Mouse (Mus musculus) gastrocnemius, adult 8-10 months (tissue): ENCODE measurements at regions not wholly inside any gene's neighbourhood (a gene's known extent, or its start where the extent isn't known, plus 50 kb on each side); places are given as distances from the start of the nearest gene placed in this dataset.

ENCODE experiments used
- DNase-seq, 2 experiments: peaks; one replicate each; pipeline ENCODE4 v3.0.0; 2022; ENCODE audit warnings: low spot score in 2 of 2

DNA sequence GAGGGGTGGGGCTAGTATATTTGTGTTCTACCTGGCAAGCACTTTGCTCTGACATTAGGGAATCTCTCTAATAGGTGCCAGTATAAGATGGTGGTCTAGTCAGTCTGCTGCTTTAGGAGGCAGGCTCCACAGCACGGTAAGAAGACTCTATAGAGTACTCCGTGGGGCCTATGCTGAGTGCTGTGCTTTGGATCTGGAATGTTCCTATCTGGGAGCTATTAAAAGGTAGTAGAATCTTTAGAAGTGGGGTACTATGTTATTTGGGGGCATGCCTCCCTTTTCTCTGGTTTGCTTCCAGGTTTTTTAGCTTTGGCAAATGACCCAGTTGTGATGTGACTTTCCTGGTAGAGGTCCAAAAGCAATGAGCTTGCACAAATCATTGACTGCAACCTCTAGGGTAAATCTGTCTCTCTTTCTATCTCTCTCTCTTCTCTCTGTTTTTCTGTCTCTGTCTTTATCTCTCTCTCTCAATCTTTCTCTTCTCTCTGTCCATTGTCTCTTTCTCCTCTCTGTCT is 208.6 kb upstream of the Camk1g start:
- DNase-seq: no peak

DNA sequence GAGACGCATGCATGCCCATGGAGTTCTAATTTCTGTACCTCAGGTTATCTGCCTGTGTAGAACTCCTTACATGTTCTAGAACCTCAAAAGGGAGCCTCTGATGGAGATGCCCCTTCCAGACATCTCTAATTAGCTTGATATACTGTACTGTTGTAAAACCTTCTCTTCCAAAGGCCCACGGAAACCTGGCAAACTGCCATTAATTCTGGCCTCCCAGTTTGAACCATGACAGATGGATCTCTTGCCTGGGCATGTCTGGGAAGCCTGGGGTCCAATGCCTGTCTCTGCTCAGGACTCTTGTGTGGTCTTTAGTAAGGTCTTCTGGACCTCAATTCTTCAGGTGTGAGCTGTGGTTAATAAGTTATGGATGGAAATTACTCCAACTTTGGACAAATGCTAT is 207.7 kb upstream of the Camk1g start:
- DNase-seq: no peak

DNA sequence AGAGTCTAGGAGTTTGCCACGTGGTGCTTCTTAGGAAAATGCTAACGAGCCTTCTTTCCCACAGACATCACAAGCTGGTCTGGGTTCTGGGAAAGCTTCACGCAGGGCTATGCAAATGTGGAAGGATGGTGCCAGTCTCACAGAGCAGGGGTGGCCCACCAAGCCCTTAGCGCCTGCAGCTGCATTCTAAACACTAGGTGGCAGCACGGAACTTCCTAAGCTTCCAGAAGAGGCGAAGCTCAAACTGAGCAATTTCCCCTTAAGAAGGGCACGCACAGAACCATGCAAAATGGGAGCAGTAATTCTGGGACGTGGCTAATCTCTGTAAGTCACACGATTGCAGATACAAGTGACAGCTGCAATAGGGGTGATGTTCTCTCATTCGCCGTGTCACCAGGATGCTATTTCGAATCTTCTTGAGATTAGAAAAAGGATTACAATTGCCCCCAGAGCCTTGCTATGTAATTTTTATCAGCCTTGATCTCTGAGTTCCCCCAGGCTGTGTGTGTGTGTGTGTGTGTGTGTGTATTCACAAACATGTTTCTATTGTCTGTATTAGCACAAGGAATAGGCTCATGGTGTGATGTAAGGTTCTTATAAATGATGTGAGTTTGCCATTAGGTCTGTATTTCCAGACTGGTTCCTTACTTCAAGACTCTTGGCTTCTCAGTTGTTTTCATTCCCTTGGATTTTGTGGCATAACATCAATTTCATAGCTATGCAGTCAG is 206.1 kb upstream of the Camk1g start:
- peak; percentile 18 to 45 for DNase-seq

DNA sequence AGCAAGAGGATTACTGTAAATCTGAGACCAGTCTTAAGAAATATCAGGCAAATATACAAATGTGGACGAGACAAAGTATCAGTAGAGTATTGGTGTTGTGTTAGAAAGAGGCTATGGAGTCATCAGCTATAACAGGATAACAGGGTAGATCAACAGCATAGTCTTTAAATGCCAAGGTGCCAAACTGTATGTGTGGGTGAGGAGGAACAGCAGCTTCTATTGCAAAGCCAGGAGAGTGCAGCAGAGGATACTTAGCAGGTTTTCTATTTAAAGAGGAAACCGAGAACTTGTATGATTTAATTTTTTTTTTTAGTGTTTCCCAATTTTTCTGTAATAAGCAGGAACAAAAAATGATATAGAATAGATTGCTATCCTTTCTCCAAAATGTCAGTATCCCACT is 202.7 kb upstream of the Camk1g start:
- DNase-seq: no peak

DNA sequence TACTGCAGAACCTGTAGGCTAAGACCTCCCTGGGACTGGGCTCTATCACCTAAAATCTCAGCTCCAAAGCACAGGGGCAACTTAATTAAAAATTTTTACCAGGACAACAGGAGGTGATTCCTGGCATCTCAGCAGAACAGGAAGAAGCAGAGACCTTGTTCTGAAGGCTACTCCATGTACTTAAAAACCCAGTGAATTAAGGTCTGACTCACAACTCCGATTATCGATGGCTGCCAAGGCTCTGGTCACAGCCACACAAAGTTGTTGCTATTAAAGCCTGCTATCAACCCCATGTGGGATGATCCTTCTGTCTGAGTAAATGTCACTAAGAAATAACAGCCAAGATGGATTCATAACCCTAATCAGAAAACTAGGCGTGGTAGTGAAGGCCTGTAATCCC is 202.3 kb upstream of the Camk1g start:
- no peak for DNase-seq

DNA sequence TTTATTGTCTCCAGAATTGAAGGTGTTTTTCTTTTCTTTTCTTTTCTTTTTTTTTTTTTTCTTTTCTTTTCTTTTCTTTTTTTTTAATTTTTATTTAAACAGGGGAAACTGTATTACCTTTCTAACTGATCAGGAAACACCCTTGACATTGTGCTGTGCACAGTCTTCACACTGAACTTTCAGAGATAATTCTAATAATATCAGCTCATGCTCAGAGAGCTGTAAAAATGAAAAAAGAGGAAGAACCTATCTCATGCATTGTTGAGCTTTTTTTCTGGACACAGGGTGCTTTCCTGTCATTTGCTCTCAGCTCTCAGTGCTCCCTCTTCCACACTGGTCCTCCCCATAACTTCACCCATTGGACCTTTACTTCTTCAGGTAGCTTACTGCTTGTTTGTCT is 201.0 kb upstream of the Camk1g start:
- DNase-seq: no peak

DNA sequence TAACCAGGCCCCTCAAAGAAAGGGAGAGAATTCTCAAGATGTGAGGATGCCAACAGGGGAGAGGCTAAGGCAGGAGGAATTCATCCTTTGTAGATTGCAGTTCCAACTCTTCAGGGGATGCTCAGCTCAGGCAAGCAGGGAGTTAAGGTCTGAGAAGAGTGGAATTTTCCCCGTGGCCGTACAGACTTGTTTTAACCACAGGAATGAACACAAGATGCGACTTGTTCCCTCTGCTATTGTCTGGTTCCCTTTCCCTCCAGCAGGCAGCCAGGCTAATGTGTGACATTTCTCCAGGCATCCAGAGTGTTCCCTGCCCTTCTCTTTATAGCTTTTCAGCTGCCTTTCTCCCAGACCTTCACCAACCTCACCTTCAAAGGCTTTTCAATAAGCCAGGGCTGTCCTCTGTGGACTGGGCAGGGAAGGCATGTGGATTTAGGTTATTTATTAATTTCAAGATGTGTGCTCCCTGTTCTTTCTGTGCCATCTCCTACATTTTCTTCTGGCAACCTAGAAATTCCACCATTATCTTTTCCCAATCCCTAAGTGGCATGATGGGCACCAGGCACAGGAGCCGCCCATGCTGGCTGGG is 198.6 kb upstream of the Camk1g start:
- DNase-seq: no peak

DNA sequence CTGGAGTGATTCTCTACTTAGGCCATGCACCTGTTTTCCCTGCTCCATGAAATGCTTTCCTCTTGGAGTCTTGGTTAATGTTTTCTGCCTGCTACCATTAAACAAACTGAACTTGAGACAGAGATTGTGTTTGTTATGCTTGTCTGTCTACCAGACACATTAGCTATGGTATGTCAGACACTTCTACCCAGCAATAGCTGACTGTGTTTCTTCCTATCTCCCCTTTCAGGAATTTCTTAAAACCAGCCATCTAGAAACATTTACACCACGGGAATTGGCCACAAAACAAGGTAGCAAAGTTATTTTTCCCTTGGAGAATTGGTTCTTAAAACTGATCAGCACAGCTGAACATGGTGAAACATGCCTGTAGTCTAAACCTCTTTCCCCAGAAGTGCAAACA is 197.1 kb upstream of the Camk1g start:
- no peak for DNase-seq

DNA sequence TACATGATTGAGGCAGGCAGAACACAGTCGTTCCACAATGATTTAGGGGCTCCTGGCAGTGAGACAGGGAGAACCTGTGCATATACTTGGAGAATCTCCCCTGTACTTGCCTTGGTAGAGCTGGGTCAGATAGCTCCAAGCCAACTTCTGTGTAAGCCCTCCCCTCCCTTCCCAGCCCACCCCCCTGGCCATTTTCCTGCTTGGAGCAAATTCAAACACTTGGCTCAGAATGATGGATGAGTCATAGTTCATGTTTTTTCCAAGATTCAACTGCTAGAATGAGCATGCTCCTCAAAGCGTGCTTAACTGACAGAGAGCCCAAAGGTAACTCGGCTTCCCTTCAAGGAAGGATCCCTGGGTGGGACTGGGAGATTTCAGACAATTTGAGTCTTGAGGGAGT is 194.1 kb upstream of the Camk1g start:
- DNase-seq: no peak

DNA sequence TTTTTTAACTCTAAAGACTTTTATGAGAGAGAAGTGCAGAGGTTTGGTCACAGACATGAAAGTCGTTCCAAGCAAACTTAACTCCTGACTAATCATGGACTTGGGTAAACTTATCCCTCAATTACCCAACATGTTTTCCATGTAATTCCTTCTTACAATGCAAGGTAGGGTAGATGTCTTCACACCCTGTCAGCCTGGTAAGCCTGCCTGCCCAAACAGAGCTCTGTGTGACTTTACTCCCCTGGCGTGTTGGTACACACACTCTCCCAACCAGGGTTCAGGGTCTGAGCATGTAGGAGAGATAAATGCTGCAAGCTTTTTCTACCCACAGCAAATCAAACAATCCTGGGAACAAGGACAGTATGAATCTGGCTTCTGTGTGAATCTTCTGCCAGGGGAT is 192.1 kb upstream of the Camk1g start:
- DNase-seq: no peak

DNA sequence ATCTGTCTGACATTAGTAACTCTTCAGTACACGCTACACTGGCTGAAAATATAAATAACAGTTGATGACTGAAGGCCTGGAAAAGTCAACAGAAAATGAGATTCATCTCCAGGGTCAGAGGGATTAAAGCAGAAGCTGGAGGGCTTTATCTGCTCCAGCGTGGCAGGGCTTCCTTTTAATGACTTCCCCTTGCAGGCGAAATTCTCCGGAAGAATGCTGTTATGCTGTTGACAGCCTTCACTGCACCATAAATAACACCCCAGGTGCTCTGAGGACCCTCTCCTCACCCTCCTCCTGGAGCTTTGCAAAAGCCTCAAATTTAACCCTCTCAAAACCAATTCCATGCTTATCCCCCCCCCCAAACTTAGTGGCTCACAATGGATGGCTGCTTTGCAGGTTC is 188.0 kb upstream of the Camk1g start:
- DNase-seq: no peak

DNA sequence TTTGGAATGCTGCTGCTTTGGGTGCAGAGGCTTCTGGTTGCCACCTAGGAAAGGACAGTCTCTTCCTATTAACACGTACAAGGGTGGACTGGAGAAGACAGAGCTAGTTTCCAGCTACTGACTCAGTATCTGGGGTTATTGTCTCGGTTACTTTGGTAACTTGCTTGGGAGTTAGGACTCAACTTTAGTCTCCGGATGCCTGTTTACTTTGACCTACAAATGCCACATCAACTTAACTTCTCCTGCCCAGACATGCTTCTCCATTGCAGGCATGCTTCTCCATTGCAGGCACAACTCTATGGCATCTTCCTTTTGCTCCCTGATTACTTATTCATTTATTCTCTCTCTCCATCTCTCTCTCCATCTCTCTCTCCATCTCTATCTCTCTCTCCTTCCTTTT is 184.6 kb upstream of the Camk1g start:
- no peak for DNase-seq

DNA sequence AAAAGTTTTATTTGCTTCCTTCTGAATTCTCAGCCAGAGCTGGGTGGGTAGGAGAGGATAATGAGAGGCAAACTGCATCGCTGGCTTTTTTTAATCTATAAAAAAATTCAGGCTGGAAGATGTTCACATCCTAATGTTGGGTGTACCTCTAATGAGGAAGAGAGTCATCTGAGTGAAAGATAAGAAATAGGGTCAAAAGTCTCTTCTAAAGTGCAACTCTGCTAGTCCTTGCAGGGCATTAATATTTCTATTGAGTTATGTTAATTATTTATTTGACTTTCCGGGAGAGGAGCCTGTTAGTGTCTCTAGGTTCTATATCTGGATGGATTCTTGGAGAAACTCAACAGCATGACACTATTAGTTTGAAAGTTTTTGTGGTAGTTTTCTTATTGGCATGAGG is 182.2 kb upstream of the Camk1g start:
- DNase-seq: no peak

DNA sequence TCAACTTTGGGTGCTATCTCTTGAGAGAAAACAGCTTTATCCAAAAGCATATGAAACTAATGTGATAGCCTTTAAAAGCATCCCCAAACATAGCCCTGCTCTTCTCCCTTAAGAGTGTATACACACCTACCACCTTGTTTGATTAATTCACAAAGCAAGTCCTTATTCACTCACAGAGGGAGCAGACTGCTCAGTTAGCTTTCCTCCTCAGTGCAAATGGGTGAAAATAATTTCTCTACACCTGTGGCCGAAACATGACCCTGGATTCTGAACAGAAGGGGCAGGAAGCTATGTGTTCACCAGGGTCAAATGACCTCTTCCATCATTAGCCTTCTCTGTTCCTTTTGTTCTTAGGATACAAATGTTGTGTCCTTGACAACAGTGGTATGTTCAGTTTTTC is 181.2 kb upstream of the Camk1g start:
- no peak for DNase-seq

DNA sequence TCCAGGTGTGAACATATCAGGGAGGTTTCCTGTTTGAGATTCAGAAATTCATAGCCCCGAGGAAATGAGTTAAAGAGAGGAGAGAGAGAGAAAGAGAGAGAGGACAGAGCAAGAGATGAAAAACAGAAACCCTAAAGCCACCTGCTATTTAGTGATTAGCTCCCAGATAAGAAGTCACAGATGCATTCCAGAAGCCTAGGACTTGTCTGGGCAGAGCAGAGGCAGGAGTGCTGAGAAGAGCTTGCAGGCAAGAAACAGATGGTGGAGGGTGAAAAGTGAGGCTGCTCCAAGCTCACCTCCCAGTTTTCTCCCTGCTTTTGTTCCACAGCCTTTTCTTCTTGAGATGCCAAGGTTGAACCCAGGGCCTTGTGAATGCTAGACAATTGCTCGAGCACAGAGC is 180.7 kb upstream of the Camk1g start:
- no peak for DNase-seq

DNA sequence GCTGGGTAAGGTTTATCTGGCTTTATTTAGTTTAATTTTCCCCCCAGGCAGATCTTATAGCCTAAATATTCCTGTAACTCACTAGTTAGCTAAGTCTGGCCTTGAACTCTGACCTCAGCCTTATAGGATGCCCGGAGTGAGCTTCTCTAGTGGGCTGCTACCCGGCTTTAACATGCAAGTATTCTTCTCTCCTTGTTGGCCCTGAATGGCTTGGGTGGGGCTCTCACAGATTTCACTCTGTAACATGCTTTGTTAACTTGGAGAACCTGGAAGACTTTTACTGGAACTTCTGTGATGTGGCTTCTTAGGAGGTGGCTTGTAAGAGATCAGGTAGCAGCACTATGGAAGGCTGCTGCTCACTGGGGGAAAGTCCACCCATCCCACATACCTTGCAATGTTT is 177.3 kb upstream of the Camk1g start:
- no peak for DNase-seq

DNA sequence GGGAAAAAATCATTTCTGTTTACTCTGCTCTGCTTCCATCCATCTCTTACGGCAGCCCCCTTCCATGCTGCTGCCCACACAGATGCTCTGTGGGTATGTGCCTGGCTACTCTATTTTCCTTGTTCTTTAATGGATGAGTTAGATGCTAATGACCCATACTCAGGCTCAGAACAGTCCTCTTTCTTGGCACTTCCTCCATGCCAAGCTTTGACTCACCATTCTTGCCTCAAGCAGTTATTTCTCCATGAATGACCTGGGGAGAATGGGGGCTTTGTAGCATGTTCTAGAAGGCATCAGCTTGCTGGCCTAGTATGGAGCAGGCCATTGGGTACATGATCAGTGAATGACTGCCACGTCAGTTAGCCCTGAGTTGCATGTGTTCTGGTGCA is 175.9 kb upstream of the Camk1g start:
- DNase-seq: no peak

DNA sequence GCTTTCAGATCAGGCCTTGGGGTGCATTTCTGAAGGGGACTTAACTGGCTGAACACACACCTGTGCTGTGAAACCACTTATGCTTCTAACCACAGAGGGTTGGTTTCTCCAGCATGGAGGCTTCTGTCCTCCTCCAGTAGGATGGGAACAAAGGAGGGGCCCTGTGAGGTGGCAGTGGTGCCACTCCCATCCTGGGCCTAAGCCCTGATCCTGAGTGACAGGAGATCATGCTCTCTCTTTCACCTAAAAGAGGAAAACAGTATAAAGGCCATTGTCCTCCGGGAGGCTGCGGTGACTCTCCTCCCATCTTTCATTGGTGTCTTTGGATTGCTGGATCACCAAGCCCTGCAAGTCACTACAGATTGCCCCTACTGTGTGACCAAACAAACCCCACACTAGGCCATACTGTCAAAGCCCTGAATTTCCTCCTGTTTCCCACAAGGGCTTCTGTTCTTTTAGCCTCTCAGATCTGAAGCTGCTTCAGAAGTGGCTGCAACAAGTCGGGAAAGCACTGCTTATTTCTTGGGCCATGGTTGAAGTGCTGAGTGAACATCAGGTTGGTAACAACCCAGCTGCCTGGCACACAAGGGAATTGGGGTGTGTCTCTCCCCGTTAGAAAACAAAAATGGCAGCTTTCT is 175.4 kb upstream of the Camk1g start:
- DNase-seq: no peak

DNA sequence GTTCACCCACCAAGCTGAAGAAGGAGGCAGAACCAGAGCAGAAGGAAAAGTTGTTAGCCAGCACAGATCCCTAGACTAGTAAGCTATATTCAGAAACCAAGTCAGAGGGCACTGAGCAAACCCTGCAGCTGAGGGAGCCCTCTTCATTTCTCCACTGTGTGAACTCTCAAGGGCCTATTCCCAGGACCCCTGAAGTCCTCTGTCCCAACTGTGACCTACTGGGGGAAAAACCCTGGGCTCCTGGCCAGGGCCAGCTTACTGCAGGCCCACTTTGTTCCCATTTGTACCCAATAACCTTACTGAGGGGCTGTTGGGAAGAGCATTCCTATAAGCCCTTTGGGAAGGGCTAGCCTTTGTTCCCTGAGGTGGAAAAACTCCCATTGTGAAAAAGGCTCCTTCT is 174.7 kb upstream of the Camk1g start:
- DNase-seq: no peak

DNA sequence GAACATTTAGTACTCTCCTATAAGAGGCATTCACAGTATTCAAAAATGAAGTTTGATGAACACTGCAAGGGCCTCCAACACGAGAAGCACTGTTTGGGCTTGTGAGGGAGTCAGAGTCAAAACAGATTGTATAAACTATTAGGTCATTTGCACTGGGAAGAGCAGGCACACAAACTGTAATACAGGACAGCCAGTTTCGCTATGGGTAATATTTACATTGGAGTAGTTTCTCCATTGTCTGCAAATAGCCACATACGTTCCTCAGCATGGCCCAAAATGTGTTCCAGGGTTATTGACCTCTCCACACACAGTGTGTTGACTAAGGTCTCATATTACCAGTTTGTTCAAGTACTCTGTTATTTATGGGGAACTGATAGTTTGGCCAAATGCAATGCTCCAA is 173.7 kb upstream of the Camk1g start:
- no peak for DNase-seq

DNA sequence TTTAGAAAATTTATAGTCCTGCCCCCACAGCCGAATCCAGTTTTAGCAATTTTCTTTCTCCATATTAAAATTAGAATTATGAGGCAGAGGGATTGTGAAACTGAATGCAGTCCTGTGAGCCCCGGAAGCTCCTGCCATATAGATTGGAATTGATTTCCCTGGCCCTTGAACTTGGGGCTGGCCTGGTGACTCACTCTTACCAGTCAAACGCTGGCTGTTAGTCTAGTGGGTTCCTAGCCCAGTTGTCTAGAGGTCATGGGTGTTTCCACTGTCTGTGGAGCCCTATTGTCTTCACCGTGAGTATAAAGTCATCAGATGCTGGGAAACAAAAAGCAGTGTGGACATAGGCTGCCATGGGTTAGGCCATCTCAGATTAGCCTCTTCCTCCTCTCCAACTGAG is 173.2 kb upstream of the Camk1g start:
- DNase-seq: no peak

DNA sequence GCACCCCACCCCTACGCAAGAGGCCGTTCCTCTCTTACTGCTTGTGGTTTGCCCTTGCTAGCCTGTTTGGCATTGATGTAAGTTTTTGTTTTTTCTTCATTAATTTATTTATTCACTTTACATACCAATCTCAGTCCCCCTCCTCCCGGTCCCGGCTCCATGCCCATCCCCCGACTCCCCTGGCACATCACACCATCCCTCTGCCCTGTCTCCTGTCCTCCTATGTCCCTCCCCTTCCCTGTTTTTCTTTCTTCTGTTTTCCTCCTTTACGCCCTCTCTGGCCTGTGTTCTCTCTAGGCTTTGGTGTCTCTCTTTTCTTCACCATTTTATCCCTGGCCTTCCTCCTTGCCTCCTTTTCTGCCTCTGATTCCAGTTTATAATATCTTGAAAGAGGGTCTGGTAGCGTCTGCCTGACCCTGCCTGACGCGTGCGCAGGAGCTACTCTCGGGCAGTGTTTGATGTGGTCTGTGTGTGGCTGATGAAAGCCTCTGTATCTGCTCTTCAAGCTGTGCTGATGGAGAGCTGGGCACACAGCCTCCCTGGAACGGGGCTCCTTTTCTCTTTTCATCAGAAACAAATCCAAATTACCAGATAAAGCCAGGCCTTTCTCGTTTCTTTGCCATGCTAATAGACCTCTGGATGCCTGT is 172.0 kb upstream of the Camk1g start:
- no peak for DNase-seq

DNA sequence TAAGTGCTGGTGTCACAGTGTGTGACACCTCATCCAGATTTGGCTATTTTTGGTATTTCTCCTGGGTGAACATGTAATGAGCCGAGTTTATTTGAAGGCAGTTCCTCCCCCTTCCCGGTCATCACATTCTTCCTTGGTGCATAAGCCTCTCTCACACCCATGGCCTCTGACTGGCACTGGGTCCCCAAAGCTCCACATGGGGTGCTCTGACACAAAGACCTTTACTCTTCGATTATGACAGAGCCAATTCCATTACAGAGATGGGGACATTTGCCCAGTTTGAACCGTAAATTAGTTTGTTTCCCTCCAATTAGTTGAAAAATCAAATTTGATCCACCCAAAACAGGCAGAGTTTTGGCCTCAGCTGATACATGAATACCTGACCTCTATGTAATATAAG is 171.2 kb upstream of the Camk1g start:
- DNase-seq: no peak
